Comparison of ENCODE assay signal across 18 mouse cellular contexts in genomic region chr7:55539827-55540320, GRCm38 (mm10).
"Had no signal": no experiment of that assay in that cellular context is flagged by ENCODE, and none has a peak within 500 bp of the region (broad histone marks: within the 10 kb centered on the region; RNA-seq: fewer than 3 reads in every experiment).

No protein-coding gene starts in this region.

- H3K4me3 ChIP-seq: layer of hippocampus, adult 2 months; left cerebral cortex, adult 2 months had no signal

- DNase-seq: kidney, adult 2 months; kidney, postnatal 25 days; layer of hippocampus, adult 9-11 months; layer of hippocampus, postnatal 36 days; lung, adult 18-20 months; lung, postnatal 14 days; lung, postnatal 4 days; midbrain, embryonic 14.5 days; thymus, adult 2 months; thymus, postnatal 14 days; thymus, postnatal 4 days had no signal

- H3K4me2 ChIP-seq: liver, embryonic 11.5 days; midbrain, embryonic 11.5 days had no signal

- H3K27ac ChIP-seq: kidney, postnatal 0 days; layer of hippocampus, adult 2 months; left cerebral cortex, adult 2 months; liver, embryonic 14.5 days; stomach, postnatal 0 days had no signal

- H3K9ac ChIP-seq: liver, embryonic 14.5 days had no signal
